Mouse (Mus musculus): Measurements from ENCODE around the gene Ascl2.

Gene Ascl2

GRCm38 (mm10) chr7:142917659-142918058 is 51.4 kb downstream of the Ascl2 start:
- DNase-seq (ENCODE audit: low read depth): no peak
